Mouse (Mus musculus) activated CD4-positive, CD25-positive, alpha-beta regulatory T cell, adult 4 months (primary cell): ENCODE data around the gene Tmed9. TPM values are rescaled to one million over a fixed set of nuclear protein-coding genes. Genes with fewer than 3 reads are reported as not detected.
A peak's percentile ranks its signal among the peaks of the same experiment; 100 is the strongest.

Experiments
- ATAC-seq: one replicate; pipeline ENCODE4 v1.8.0; 2017
- polyA plus RNA-seq, 2 experiments: library from polyadenylated mRNA; unstranded; fragments of 100-300 nt; shearing (Covaris generic); gene quantifications; one replicate each; pipeline ENCODE4 v1.2.1; 2017

Tmed9 gene
- 100 to 1,000 TPM; 152 to 296 TPM for polyA plus RNA-seq

- ATAC-seq: no peak
These were observed at the start of gene Tmed9 for GRCm38 (mm10) chr13:55573432-55573831. Gene Tmed9 (plus strand): TSS chr13:55573732.

- ATAC-seq: no peak
These were observed 49.5 kb upstream of the Tmed9 start for GRCm38 (mm10) chr13:55523951-55524600.

GRCm38 (mm10) chr13:55525733-55526553 is 47.6 kb upstream of the Tmed9 start:
- ATAC-seq: no peak

GRCm38 (mm10) chr13:55527212-55527611 is 46.3 kb upstream of the Tmed9 start:
- ATAC-seq: no peak

DNA sequence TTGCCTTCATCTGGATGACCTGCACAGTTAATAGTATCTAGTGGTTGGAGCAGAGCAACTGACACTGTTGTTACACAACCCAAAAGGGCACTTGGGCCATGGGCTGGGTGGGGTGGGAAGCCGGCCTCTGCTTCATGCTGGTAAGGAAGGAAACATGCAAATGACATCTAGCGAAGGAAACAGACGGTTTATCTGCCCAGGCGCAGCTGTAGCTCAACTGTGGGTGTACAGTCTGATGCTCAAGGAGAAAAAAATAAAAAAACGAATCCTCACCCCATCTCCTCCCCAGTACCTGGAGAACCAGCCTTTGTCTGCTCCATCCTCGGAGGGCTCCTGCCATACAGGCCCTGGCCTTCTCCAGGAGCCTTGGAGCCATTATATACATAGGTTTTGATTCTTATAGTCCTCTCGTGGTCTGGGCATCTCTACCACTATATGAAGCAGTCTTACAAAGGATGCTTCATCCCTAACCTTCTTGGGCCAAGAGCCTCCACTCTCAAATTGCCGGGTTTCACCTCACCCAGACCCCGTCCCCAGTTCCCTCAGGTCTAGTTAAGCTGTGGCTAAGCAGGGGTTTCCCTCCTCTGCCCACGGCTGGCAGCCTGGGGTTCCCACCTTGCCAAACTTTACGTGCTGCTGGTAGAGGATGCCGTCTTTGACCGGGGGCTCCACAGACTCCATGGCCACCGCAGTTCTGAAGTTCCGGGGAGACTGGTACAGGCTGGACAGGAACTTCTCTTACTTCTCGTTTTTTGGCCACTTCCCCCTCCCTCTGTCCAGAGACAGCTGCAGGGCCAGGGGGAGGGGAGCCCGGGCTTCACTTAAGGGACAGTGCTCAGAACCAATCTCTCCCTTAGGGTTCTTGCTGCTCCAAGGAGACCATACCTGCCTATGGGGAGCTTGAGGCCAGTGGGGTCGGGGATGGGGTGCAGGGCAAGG is 45.4 kb upstream of the Tmed9 start:
- ATAC-seq: no peak

DNA sequence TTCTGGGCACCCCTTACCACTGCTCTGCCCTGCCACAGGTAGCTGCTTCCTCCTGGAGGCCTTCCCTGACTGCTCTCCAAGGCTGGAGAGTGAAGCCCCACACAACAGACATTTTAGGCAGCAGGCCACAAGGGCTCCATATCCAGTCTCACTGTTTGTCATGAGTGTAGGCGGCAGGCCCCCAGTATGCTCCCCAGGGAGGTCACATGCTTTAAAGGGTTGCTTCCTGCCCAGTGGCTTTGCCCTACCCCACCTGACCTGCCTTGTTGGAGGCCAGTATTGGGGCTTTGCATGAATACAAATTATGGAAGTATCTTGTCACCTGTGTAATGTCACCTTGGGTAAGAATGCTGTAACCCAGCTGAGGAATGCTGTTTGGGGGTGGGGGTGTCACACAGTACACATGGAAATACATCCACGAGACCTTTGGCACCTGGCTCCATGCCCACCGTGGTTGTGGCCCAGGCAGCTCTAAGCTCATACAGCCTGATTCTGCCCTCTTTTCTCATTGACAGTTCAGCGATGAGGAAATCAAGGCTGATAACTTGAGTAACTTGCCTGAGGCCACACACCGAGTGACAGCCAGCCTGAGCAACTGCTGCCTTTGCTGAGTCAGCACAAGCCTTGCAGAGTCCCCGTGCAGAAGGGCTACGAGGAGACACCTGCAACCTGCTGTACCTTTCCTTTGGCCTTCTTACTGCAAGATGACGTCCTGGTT is 44.2 kb upstream of the Tmed9 start, which contains the start of gene Dok3:
Gene Dok3 (minus strand): TSS at position 99 of the 718 bp plus-strand sequence.
- ATAC-seq: no peak

- ATAC-seq: no peak
These were observed 38.3 kb upstream of the Tmed9 start for GRCm38 (mm10) chr13:55535191-55535590.

DNA sequence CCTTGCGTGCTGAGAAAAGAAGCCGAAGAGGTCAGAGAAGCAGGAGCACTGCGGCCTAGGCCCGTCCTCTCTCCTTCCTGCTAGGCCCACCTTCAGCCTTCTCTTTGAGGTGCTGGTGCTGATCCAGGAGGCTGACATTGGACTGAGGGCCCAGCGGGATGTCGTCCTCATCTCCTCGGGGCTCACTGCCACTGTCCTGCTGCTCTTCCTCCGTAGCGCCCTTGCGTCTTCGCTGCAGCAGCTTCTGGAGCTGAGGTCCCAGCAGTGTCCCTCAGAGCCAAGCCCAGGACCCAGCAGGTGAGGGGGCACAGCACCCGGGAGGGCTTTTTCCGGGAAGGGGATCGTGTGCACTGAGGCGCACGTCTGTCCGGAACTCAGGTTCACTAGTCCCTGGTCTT is 37.7 kb upstream of the Tmed9 start:
- ATAC-seq: no peak

GRCm38 (mm10) chr13:55536194-55537175 is 37.0 kb upstream of the Tmed9 start, which contains the start of gene Ddx41:
Gene Ddx41 (minus strand): TSS chr13:55536658.
- ATAC-seq: peak; percentile 94

- ATAC-seq: no peak
These were observed 32.6 kb upstream of the Tmed9 start for GRCm38 (mm10) chr13:55540933-55541332.

- ATAC-seq: no peak
These were observed 30.6 kb upstream of the Tmed9 start for GRCm38 (mm10) chr13:55542891-55543290.

DNA sequence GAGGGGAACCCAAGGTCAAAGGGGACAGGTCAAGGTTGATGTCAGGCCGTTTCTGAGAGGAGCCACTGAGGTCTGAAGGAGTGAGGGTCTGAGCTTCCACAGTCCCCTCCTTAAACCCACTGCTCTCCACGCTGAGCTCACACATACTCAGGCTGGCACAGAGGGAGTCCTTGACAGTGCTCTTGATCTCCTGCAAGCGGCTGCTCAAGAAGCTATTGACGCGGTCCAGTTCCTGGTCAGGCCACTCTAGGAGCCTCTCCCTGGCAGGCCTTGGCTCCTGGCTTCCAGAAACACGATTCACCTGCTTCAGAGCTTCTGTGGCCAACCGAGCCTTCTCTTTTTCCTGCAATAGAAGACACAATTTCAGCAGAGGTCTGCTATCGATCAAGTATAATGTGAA is 30.1 kb upstream of the Tmed9 start:
- ATAC-seq: no peak

DNA sequence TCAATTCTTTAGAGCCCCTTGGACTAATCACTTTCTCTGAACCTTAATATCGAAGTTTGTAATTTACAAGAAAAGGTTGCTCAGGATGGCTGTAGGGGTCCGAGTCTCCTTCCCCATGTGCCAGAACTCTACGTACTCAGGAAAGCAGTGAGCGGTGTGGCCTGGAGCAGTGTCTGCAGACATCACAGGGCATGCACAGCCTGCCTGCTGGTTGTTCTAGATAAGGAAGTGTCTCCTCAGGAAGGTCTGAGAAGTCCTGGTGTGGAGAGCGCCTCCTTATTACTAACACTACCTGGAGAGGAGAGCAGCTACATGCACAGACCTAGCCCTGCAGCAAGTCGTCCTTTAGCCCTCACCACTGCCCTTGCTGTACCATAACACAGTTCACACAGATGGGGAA is 28.7 kb upstream of the Tmed9 start:
- no peak for ATAC-seq

DNA sequence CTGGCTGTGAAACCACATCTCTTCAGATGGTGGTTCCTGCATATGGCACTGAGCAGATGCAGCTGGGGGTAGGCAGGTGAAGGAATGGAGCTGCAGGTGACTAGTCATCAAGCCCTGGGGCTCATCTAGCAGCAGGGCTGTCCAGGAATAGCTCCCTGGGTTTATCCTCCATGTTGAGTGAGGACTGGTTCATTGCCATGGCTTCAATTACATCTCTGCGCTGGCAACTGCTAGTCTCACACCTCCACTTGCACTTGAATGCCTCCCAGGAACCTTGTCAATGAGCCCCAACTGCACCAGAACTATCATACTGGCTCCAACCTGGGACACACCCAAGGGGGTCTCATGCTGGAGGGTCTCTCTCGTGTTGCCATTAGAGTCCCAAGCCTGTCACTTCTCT is 25.6 kb upstream of the Tmed9 start:
- no peak for ATAC-seq

GRCm38 (mm10) chr13:55548426-55548825 is 25.1 kb upstream of the Tmed9 start:
- no peak for ATAC-seq

GRCm38 (mm10) chr13:55549061-55549460 is 24.5 kb upstream of the Tmed9 start:
- ATAC-seq: no peak

- no peak for ATAC-seq
These were observed 17.6 kb upstream of the Tmed9 start for GRCm38 (mm10) chr13:55555921-55556320.

DNA sequence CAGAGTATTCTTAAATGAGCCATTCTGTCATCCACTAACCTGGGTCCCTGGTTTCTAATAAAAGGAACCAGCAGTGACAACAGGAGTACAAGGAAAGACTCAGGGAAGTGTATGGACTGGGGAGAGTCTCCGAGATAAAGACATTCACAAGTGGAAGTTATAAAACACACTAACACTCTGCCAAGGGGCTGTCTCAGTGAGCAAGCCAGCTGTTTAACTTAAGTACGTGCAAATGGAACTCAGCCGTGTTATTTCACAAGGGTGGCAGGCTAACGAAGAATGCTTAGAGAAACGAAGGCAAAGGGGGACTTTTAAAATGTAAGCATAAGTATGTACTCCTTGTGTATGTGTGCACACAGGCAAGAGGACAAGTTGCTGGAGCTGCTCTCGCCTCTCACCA is 16.0 kb upstream of the Tmed9 start:
- no peak for ATAC-seq

GRCm38 (mm10) chr13:55563266-55563879 is 10.2 kb upstream of the Tmed9 start:
- ATAC-seq: no peak

DNA sequence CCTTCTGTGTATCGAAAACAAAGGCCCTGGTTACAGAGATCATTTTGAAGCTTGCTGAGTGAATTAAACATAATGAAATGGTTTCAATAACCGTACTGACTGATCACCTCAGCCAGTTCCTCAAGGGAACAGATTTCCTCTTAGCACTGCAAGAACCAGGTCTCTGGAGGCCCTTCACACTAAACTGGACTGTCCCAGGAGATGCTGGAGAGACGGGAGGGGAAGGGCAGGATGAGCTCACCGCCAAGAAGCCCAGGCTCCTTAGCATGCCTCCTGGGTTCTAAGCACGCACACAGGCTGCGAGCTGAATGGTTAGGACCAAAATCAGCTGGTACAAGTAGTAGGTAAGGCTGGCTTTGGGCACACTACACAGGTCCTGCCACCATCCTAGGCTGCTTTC is 6.5 kb upstream of the Tmed9 start:
- ATAC-seq: no peak
